8 mouse cellular contexts compared by ENCODE assay signal in the genomic region with DNA sequence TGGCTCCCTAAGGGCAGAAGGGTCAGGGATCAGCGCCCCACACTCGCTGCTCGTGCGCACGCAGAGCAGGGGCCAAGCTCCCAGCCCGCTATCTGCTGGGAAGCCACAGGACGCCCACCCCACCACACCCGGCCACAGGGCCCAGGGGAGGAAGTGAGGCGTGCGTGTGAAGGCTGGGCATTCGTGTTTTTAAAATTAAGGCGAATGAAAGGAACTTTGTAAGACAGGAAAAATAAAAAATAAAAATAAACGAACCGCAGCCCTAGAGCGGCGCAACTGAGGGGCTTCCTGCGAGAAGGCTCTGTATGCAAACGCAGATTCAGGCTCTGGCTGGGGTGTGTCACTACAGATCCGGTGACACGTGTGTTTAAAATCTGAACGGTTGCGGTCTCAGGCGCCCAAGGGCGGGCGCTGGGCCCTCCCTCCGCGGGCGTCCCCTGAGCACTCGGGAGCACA. TPM values are rescaled to one million over a fixed set of nuclear protein-coding genes. Genes with fewer than 3 reads are reported as not detected.
DNase-seq lines count a peak whose midpoint lies in the region; ATAC-seq and TF ChIP-seq lines count a peak whose summit lies in the region.

No protein-coding gene starts in this region.

- 0 out of 2 replicates have a peak, but pooled peaks cover 5% of the 10 kb centered on the region for H3K4me1 ChIP-seq in forebrain, postnatal 0 days (ENCODE audit: insufficient read depth)
- peaks cover 39% of the 10 kb centered on the region for H3K4me1 ChIP-seq in intestine, embryonic 16.5 days (ENCODE audit: control insufficient read depth, insufficient read depth, low read length)
- H3K4me1 ChIP-seq in lung, postnatal 0 days (ENCODE audit: insufficient read depth, low read depth, low read length), result peaks cover 9% of the 10 kb centered on the region; the same call in 1 of the 2 replicates

- TF ChIP-seq CTCF in forebrain, postnatal 0 days (IDR thresholded peaks at IDR 0.05; ENCODE audit: low read depth), result no peak
- TF ChIP-seq CTCF in lung, postnatal 0 days (IDR thresholded peaks at IDR 0.05), result no peak

- ATAC-seq in forebrain, postnatal 0 days, result no peak
- ATAC-seq in intestine, embryonic 16.5 days, result peak; percentile 25
- no peak for ATAC-seq in lung, postnatal 0 days
- no peak for ATAC-seq in frontal cortex, adult (ENCODE audit: low TSS enrichment)

- H3K9me3 ChIP-seq in forebrain, postnatal 0 days (ENCODE audit: low read length), result no peaks in the 10 kb centered on the region
- H3K9me3 ChIP-seq in intestine, embryonic 16.5 days (ENCODE audit: control insufficient read depth, low read length), result no peaks in the 10 kb centered on the region
- no peaks in the 10 kb centered on the region for H3K9me3 ChIP-seq in lung, postnatal 0 days (ENCODE audit: low read length)

- H3K4me3 ChIP-seq in forebrain, postnatal 0 days (ENCODE audit: low read depth, low read length), result no peak overlapping the region
- H3K4me3 ChIP-seq in intestine, embryonic 16.5 days (ENCODE audit: low read length), result peak overlapping the region; percentile 78
- H3K4me3 ChIP-seq in lung, postnatal 0 days (ENCODE audit: low read depth, low read length), result peak overlapping the region; percentile 20

- H3K27me3 ChIP-seq in forebrain, postnatal 0 days (ENCODE audit: insufficient read depth, low read length), result 0 out of 2 replicates have a peak, but pooled peaks cover 6% of the 10 kb centered on the region
- H3K27me3 ChIP-seq in intestine, embryonic 16.5 days (replicated peaks; ENCODE audit: control insufficient read depth, insufficient read depth, low read length), result no peaks in the 10 kb centered on the region
- no peaks in the 10 kb centered on the region for H3K27me3 ChIP-seq in lung, postnatal 0 days (replicated peaks; ENCODE audit: insufficient read depth, low read length)

- no peak for TF ChIP-seq EP300 in lung, postnatal 0 days (IDR thresholded peaks at IDR 0.05)

- DNase-seq in CD4-positive helper T cell, adult 2 months (ENCODE audit: low read depth, low spot score), result peak; percentile 80
- DNase-seq in R1 (ENCODE audit: low read depth, low spot score), result peak; percentile 52
- DNase-seq in forebrain, postnatal 0 days, result peak; percentile 11
- DNase-seq in lung, postnatal 0 days (ENCODE audit: low spot score), result peak; percentile 68
- peak; percentile 37 to 47 for DNase-seq in spleen, postnatal 14 days (ENCODE audit: low spot score in 2 of 2)
- DNase-seq in layer of hippocampus, postnatal 36 days, result no peak

- WGBS in forebrain, postnatal 0 days, result 9% methylated on average over 29 of the region's 29 CpGs
- 5% methylated on average over 29 of the region's 29 CpGs for WGBS in intestine, embryonic 16.5 days
- WGBS in lung, postnatal 0 days, result 4% methylated on average over 28 of the region's 29 CpGs

- H3K9ac ChIP-seq in forebrain, postnatal 0 days, result no peak overlapping the region
- peak overlapping the region; percentile 98 for H3K9ac ChIP-seq in intestine, embryonic 16.5 days (ENCODE audit: low read depth, low read length)
- peak overlapping the region; percentile 13 for H3K9ac ChIP-seq in lung, postnatal 0 days (replicated peaks; ENCODE audit: low read depth)

- no peaks in the 10 kb centered on the region for H3K36me3 ChIP-seq in forebrain, postnatal 0 days (ENCODE audit: insufficient read depth)
- peaks cover 16% of the 10 kb centered on the region for H3K36me3 ChIP-seq in intestine, embryonic 16.5 days (ENCODE audit: control insufficient read depth, insufficient read depth, low read length)
- H3K36me3 ChIP-seq in lung, postnatal 0 days (ENCODE audit: insufficient read depth, low read length), result no peaks in the 10 kb centered on the region; the same call in 1 of the 2 replicates

- H3K27ac ChIP-seq in forebrain, postnatal 0 days (ENCODE audit: low read depth, low read length), result no peak overlapping the region
- H3K27ac ChIP-seq in intestine, embryonic 16.5 days (ENCODE audit: low read length), result peak overlapping the region; percentile 99
- peak overlapping the region; percentile 100 for H3K27ac ChIP-seq in lung, postnatal 0 days (ENCODE audit: low read length)

- peak overlapping the region; percentile 88 for H3K4me2 ChIP-seq in forebrain, postnatal 0 days (ENCODE audit: low read depth)
- H3K4me2 ChIP-seq in intestine, embryonic 16.5 days (ENCODE audit: low read depth, low read length), result peak overlapping the region; percentile 57
- peak overlapping the region; percentile 79 for H3K4me2 ChIP-seq in lung, postnatal 0 days (replicated peaks; ENCODE audit: low read depth, low read length)

RNA-seq across cellular contexts. Expression of a gene that starts 1.4 kb away (rescaled TPM):
- total RNA-seq in forebrain, postnatal 0 days (2014; rRNA removed), result 18.2 and 24.7 TPM in 2 replicates
- polyA plus RNA-seq in forebrain, postnatal 0 days (2015; fragmentation: Nextera tagmentation; extraction: Ambion mirVana), result 10.7 and 10.8 TPM in 2 replicates
- polyA plus RNA-seq in intestine, embryonic 16.5 days (2015; fragmentation: Nextera tagmentation; extraction: Ambion mirVana), result 69.4 and 72.3 TPM in 2 replicates
- polyA plus RNA-seq in lung, postnatal 0 days (2015; fragmentation: Nextera tagmentation; extraction: Ambion mirVana), result 72.5 and 75.0 TPM in 2 replicates
- total RNA-seq in layer of hippocampus, postnatal 36 days (2021), result 10 to 100 TPM; 25.9 to 28.4 TPM

RNA-seq across cellular contexts. Expression of a gene that starts 14.9 kb away (rescaled TPM):
- total RNA-seq in forebrain, postnatal 0 days (2014; rRNA removed), result 3.7 and 10.7 TPM in 2 replicates
- polyA plus RNA-seq in forebrain, postnatal 0 days (2015; fragmentation: Nextera tagmentation; extraction: Ambion mirVana), result 1.8 and 3.3 TPM in 2 replicates
- polyA plus RNA-seq in intestine, embryonic 16.5 days (2015; fragmentation: Nextera tagmentation; extraction: Ambion mirVana), result 8.0 and 8.9 TPM in 2 replicates
- polyA plus RNA-seq in lung, postnatal 0 days (2015; fragmentation: Nextera tagmentation; extraction: Ambion mirVana), result 4.6 and 4.8 TPM in 2 replicates
- total RNA-seq in layer of hippocampus, postnatal 36 days (2021), result 1 to 10 TPM; 2.6 to 3.6 TPM

RNA-seq across cellular contexts. Expression of a gene that starts 19.3 kb away (rescaled TPM):
- total RNA-seq in forebrain, postnatal 0 days (2014; rRNA removed), result 0.71 and 0.77 TPM in 2 replicates
- polyA plus RNA-seq in forebrain, postnatal 0 days (2015; fragmentation: Nextera tagmentation; extraction: Ambion mirVana), result 0.15 and 0.27 TPM in 2 replicates
- polyA plus RNA-seq in intestine, embryonic 16.5 days (2015; fragmentation: Nextera tagmentation; extraction: Ambion mirVana), result 207 and 244 TPM in 2 replicates
- 0.75 and 1.3 TPM in 2 replicates for polyA plus RNA-seq in lung, postnatal 0 days (2015; fragmentation: Nextera tagmentation; extraction: Ambion mirVana)
- total RNA-seq in layer of hippocampus, postnatal 36 days (2021), result under 1 TPM; 0.10 to 0.33 TPM

RNA-seq across cellular contexts. Expression of a gene that starts 28.0 kb away (rescaled TPM):
- 2.1 and 2.7 TPM in 2 replicates for total RNA-seq in forebrain, postnatal 0 days (2014; rRNA removed)
- 0.63 and 1.6 TPM in 2 replicates for polyA plus RNA-seq in forebrain, postnatal 0 days (2015; fragmentation: Nextera tagmentation; extraction: Ambion mirVana)
- 0.24 and 0.50 TPM in 2 replicates for polyA plus RNA-seq in intestine, embryonic 16.5 days (2015; fragmentation: Nextera tagmentation; extraction: Ambion mirVana)
- polyA plus RNA-seq in lung, postnatal 0 days (2015; fragmentation: Nextera tagmentation; extraction: Ambion mirVana), result 3.4 and 5.1 TPM in 2 replicates
- 1 to 10 TPM; 1.0 to 1.2 TPM for total RNA-seq in layer of hippocampus, postnatal 36 days (2021)

Comparison
In these comparisons a context has a peak if more than half of its experiments do, and no peak if none do; other contexts are left out.
1. DNase-seq: peak in CD4-positive helper T cell, adult 2 months (single experiment), R1 (single experiment), forebrain, postnatal 0 days (single experiment), lung, postnatal 0 days (single experiment) and spleen, postnatal 14 days (2 of 2); none in layer of hippocampus, postnatal 36 days (0 of 2).
2. RNA of a gene that starts 19.3 kb away (polyA plus RNA-seq): 207 to 244 TPM in intestine, embryonic 16.5 days; 0.75 to 1.3 TPM in lung, postnatal 0 days and 0.15 to 0.27 TPM in forebrain, postnatal 0 days; every median in the first group is over 10 times any median in the second.
3. Peak in every context shown above with its lines, with median percentiles within 50 percentile points of each other: H3K4me2 ChIP-seq.